Mouse (Mus musculus) liver, embryonic 15.5 days (tissue): ENCODE data around the gene Ccr4. TPM values are rescaled to one million over a fixed set of nuclear protein-coding genes. Genes with fewer than 3 reads are reported as not detected.

Experiments
- ATAC-seq: fragments of 200-750 bp; cut with Nextera tagmentation; 2 replicates; pipeline ENCODE4 v1.8.0; 2017; ENCODE audit warnings: moderate number of reproducible peaks, mild to moderate bottlenecking, moderate library complexity; ENCODE audit not compliant: insufficient read depth
- H3K27ac ChIP-seq: fragments of 300-500 bp; sonication (generic); replicated peaks from 2 replicates; pipeline ENCODE4 v1.5.1; 2015; ENCODE audit warnings: mild to moderate bottlenecking, inconsistent platforms
- H3K27me3 ChIP-seq: fragments of 300-500 bp; sonication (generic); 2 replicates; pipeline ENCODE4 v1.6.1; 2015; ENCODE audit warnings: mild to moderate bottlenecking, inconsistent platforms
- H3K36me3 ChIP-seq: fragments of 300-500 bp; sonication (generic); replicated peaks from 2 replicates; pipeline ENCODE4 v1.6.1; 2015; ENCODE audit warnings: moderate library complexity, mild to moderate bottlenecking, inconsistent platforms
- H3K4me1 ChIP-seq: fragments of 300-500 bp; sonication (generic); replicated peaks from 2 replicates; pipeline ENCODE4 v1.6.1; 2015; ENCODE audit warnings: inconsistent platforms
- H3K4me2 ChIP-seq: fragments of 300-500 bp; sonication (generic); 2 replicates; pipeline ENCODE4 v1.6.1; 2015; ENCODE audit warnings: moderate library complexity, mild to moderate bottlenecking, inconsistent platforms
- H3K4me3 ChIP-seq: fragments of 300-500 bp; sonication (generic); replicated peaks from 2 replicates; pipeline ENCODE4 v1.5.1; 2015; ENCODE audit warnings: mild to moderate bottlenecking, inconsistent platforms
- H3K9ac ChIP-seq: fragments of 300-500 bp; sonication (generic); 2 replicates; pipeline ENCODE4 v1.6.1; 2015; ENCODE audit warnings: moderate library complexity, mild to moderate bottlenecking, inconsistent platforms
- H3K9me3 ChIP-seq: fragments of 300-500 bp; sonication (generic); replicated peaks from 2 replicates; pipeline ENCODE4 v1.6.1; 2016; ENCODE audit warnings: inconsistent platforms
- WGBS: fragments of 180-500 bp; shearing (Covaris S2); methylation state at CpG from one replicate; pipeline ENCODE4 v1.1.7; 2015; ENCODE audit warnings: mixed read lengths; ENCODE audit not compliant: insufficient replicate concordance; 5-methylcytosine and 5-hydroxymethylcytosine counted together
- polyA plus RNA-seq: library from polyadenylated mRNA; unstranded; fragments of >200 nt; fragmentation: Nextera tagmentation; extraction: Ambion mirVana; gene quantifications from 2 replicates; pipeline ENCODE4 v1.2.1, GENCODE M21; 2015

Ccr4 gene
- polyA plus RNA-seq, 1 experiment from 2014 or later: not detected

DNA sequence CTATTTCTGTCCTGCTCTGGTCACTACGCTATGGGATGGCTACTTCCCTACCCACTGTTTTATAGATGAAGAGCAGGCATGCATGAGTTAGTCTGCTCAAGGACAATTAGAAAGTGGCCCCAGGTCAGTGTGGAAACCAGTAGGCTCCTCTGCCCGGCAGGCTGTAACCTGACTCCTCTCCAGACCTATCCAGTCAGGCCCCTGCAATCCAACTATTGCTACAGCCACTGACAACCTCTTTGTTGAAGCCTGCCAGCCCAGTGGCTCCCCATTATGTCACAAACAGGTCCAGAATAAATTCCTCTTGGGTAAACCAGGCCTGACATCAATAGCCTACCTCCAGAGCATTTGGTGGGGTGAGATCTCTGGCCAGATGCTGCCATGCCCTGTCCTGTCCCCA, 31.9 kb upstream of the Ccr4 start:
- 0 out of 2 replicates have a peak overlapping the region, but pooled peaks have one; percentile 24 for H3K27ac ChIP-seq
- H3K4me1 ChIP-seq: peaks cover 34% of the 10 kb centered on the region
- no peak overlapping the region for H3K9ac ChIP-seq
- no peak overlapping the region for H3K4me2 ChIP-seq
- peak; percentile 61 for ATAC-seq
- no peak overlapping the region for H3K4me3 ChIP-seq
- H3K9me3 ChIP-seq: no peaks in the 10 kb centered on the region
- 72% methylated on average over 2 of the region's 2 CpGs for WGBS
- H3K36me3 ChIP-seq: no peaks in the 10 kb centered on the region
- H3K27me3 ChIP-seq: no peaks in the 10 kb centered on the region

DNA sequence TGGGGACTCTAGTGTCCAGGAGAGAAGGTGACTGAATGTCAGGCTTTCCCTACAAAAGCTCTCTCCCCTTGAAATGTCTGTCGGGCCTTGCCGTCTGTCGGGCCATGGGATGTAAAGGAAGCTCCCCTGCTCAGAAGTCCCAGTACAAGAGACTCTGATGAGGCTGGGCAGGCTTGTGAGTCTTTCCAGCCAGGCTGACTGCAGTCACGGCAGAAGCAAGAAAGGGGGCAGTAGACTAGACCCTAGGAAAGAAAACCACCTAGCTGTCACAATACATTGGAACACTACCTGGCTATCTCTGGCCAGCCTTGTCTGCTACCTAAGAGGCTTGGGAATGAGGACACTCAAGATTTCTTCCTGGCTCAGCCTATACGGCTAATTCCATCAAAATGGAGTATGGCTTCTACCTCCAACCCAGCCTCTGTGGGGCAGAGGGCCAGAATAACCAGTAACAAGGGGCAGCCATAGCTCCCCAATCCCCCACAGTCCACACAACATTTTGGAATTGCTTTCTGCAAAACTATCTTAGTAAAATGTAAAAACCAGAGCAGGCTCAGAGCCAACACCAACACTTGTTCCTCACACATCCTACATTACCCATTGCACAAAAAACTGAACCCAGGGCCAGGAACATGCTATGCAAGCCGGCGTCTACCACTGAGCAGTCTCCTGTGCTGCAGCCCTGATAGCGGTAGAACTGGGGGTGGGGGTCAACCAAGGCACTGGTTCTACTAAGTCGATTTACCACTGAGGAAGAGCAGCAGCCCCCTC, 30.2 kb upstream of the Ccr4 start:
- Histone ChIP-seq H3K4me2 (no peak overlapping the region), H3K27ac (no peak overlapping the region), H3K4me1 (peaks cover 26% of the 10 kb centered on the region), H3K9ac (no peak overlapping the region), H3K27me3 (no peaks in the 10 kb centered on the region), H3K9me3 (no peaks in the 10 kb centered on the region), H3K4me3 (no peak overlapping the region), H3K36me3 (no peaks in the 10 kb centered on the region)
- no peak for ATAC-seq
- WGBS: 66% methylated on average over 9 of the region's 9 CpGs

DNA sequence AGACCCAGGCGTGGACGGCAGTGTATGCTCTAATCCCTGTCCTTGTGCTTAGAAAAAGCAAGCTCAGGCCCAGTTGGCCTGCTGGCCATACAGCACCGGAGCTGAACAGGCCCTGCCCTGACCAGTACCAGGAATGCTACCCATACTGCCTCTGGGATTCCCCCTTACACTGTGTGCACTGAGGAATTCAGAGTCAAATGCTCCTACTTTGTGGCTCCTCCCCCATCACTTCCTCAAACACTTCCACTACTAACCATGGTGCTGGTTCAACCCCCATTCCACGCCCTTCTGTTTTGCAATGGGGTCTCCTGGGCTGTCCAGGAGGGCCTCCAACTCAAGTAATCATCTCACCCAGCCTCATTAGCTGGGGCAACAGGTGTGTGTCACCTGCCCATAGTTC, 29.1 kb upstream of the Ccr4 start:
- no peaks in the 10 kb centered on the region for H3K27me3 ChIP-seq
- 55% methylated on average over 4 of the region's 4 CpGs for WGBS
- no peak overlapping the region for H3K4me2 ChIP-seq
- peaks cover 23% of the 10 kb centered on the region for H3K4me1 ChIP-seq
- no peak overlapping the region for H3K4me3 ChIP-seq
- no peaks in the 10 kb centered on the region for H3K36me3 ChIP-seq
- H3K27ac ChIP-seq: no peak overlapping the region
- H3K9me3 ChIP-seq: no peaks in the 10 kb centered on the region
- H3K9ac ChIP-seq: no peak overlapping the region
- ATAC-seq: no peak; the same call in 1 of the 2 replicates

DNA sequence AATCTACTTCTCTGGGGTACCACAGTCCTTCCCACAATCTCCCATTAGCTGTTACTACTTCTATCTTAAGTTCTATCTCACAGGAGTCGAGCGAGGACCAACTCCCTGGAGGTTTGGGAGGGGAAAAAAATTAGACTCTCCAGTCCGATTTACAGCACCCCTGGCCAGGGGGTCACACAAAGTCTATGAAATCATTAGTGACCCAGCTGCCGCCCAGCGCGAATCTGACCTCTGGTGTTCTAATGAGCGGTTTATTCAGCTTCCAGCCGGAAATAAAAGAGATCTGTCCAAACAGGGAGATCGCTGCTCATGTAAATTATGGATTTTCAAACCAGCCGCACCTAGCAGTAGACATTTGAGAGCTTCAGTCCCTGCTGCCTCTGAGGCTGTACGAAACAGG, 26.6 kb upstream of the Ccr4 start:
- no peaks in the 10 kb centered on the region for H3K27me3 ChIP-seq
- no peak for ATAC-seq

DNA sequence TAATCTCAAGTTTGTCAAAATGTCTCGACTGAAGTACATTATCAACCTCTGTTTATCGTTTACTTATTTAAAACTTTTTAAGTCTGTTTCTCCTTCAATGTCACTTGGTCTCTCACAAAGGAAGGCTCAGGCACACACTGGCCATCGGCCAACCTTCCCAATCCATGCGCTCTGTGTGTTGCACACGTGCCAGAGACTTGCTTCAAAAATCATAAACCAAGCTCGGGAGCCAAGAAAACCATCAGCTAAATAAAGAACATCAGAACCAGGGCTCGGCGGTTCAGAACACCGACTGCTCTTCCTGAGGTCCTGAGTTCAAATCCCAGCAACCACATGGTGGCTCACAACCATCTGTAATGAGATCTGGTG, 23.9 kb upstream of the Ccr4 start:
- Histone ChIP-seq H3K4me3 (no peak overlapping the region), H3K4me1 (peaks cover 22% of the 10 kb centered on the region), H3K36me3 (no peaks in the 10 kb centered on the region), H3K9me3 (no peaks in the 10 kb centered on the region), H3K27me3 (no peaks in the 10 kb centered on the region), H3K9ac (no peak overlapping the region), H3K4me2 (no peak overlapping the region), H3K27ac (no peak overlapping the region; the same call in 1 of the 2 replicates)
- WGBS: 60% methylated on average over 9 of the region's 9 CpGs
- ATAC-seq: no peak

More for the DNA sequence above, 26.6 kb upstream of the Ccr4 start:
- Histone ChIP-seq H3K9ac (no peak overlapping the region), H3K4me1 (peaks cover 19% of the 10 kb centered on the region), H3K36me3 (no peaks in the 10 kb centered on the region), H3K4me3 (no peak overlapping the region), H3K27ac (no peak overlapping the region), H3K4me2 (no peak overlapping the region), H3K9me3 (no peaks in the 10 kb centered on the region)
- 54% methylated on average over 11 of the region's 11 CpGs for WGBS

DNA sequence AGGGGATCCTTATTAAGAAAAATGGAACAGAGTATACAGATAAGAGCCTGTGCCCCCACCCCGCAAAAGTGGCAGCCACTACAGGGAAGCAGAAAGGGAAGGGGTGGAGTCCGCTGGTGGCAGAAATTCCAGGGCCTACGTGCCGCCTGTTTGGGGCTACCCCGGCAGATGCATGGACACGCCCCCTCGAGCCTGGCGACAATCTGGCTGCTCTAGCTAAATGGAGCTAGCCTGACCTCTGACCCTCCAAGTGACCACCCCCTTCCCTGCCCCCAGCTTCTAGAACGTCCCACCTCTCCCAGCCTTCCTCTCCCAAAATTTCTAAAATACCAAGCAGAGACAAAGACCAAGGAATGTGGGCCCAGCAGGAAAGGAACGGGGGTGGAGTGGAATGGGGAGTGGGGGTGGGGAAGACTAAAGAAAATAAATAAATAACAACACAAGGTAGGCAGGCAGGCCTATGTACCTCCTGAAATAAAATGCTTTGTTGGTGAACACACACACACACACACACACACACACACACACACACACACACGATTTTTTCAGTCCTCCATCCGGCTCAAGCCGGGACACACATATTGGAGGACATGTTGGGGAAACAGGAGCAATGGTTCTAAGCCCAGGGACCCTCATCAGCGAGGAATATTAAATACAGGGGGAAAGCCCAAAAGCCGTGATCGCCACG, 23.4 kb upstream of the Ccr4 start:
- Histone ChIP-seq H3K27ac (no peak overlapping the region; the same call in 1 of the 2 replicates), H3K9ac (no peak overlapping the region), H3K4me1 (peaks cover 20% of the 10 kb centered on the region), H3K4me2 (peak overlapping the region; percentile 30), H3K9me3 (no peaks in the 10 kb centered on the region), H3K27me3 (no peaks in the 10 kb centered on the region), H3K36me3 (no peaks in the 10 kb centered on the region), H3K4me3 (no peak overlapping the region)
- WGBS: 27% methylated on average over 17 of the region's 17 CpGs
- peak; percentile 54; the same call in 1 of the 2 replicates for ATAC-seq

DNA sequence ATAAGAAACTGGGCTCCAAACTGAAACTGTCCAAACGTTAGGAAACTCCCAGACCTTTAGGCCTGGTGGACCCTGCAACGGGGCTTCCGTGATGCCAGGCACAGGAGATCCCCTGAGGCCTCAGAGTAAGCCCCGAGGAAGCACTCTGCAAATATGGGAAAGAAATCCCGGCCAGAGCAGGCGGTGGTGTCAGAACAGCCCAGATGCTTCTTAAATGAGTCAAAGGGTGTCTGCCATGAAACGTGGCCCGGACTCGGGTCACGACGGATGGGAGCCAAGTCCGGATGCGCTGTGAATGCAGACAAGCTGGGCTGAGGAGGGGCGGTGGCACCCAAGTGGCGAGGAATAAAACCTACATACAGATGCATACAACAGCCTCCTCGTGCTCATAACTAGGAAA, 22.4 kb upstream of the Ccr4 start:
- Histone ChIP-seq H3K27ac (peak overlapping the region; percentile 76), H3K9ac (no peak overlapping the region), H3K4me3 (peak overlapping the region; percentile 21)

DNA sequence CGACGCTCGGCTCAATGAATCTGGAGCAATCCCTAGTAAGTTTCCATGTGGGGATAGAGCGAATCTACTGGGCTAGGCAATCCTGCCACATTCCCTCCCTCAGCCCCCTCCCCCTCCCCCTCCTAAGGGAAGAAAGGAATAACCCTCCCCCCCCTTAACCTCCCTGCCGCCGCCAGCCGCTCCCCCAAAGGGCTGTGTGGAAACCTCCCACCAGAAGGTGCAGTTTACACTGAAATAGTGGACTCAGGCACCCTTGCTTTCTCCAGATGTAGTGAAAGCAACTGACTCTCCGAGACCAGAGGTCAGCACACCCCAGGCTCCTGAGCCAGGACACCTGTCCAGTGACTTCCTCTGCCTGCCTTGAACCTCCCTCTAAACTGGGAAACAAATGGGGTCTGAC, 21.9 kb upstream of the Ccr4 start:
- Histone ChIP-seq H3K4me1 (peaks cover 23% of the 10 kb centered on the region), H3K9me3 (no peaks in the 10 kb centered on the region), H3K4me3 (peak overlapping the region; percentile 21), H3K27me3 (no peaks in the 10 kb centered on the region), H3K9ac (no peak overlapping the region), H3K36me3 (no peaks in the 10 kb centered on the region), H3K27ac (peak overlapping the region; percentile 76), H3K4me2 (peak overlapping the region; percentile 58)
- 51% methylated on average over 8 of the region's 8 CpGs for WGBS
- ATAC-seq: no peak

More for the DNA sequence above, 22.4 kb upstream of the Ccr4 start:
- no peaks in the 10 kb centered on the region for H3K36me3 ChIP-seq
- no peak for ATAC-seq
- peak overlapping the region; percentile 58 for H3K4me2 ChIP-seq
- peaks cover 22% of the 10 kb centered on the region for H3K4me1 ChIP-seq
- no peaks in the 10 kb centered on the region for H3K9me3 ChIP-seq
- no peaks in the 10 kb centered on the region for H3K27me3 ChIP-seq
- WGBS: 3% methylated on average over 16 of the region's 16 CpGs

DNA sequence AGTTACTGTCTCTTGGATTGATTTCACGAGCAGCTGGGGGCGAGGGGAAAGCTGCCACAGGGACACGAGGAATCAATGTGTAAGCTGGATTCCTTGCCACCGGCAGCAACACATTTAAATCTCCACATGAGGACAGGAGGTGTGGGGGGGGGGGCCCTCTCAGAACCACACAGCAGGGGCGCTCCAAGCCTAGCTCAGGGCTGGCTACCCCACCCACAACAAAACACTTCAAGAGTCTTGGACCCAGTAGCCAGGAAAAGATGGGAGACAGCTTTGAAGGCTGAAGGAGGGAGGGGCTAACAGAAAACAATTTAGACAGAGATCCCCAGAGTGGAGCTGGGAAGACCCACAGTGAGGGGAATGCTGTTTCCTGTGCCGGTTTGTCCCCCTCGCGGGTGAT, 21.2 kb upstream of the Ccr4 start:
- no peak for ATAC-seq
- no peak overlapping the region for H3K4me2 ChIP-seq
- H3K4me3 ChIP-seq: no peak overlapping the region
- peaks cover 21% of the 10 kb centered on the region for H3K4me1 ChIP-seq
- H3K27ac ChIP-seq: peak overlapping the region; percentile 76; the same call in 1 of the 2 replicates
- H3K36me3 ChIP-seq: no peaks in the 10 kb centered on the region
- H3K9ac ChIP-seq: no peak overlapping the region
- no peaks in the 10 kb centered on the region for H3K9me3 ChIP-seq
- 39% methylated on average over 8 of the region's 8 CpGs for WGBS
- H3K27me3 ChIP-seq: no peaks in the 10 kb centered on the region

DNA sequence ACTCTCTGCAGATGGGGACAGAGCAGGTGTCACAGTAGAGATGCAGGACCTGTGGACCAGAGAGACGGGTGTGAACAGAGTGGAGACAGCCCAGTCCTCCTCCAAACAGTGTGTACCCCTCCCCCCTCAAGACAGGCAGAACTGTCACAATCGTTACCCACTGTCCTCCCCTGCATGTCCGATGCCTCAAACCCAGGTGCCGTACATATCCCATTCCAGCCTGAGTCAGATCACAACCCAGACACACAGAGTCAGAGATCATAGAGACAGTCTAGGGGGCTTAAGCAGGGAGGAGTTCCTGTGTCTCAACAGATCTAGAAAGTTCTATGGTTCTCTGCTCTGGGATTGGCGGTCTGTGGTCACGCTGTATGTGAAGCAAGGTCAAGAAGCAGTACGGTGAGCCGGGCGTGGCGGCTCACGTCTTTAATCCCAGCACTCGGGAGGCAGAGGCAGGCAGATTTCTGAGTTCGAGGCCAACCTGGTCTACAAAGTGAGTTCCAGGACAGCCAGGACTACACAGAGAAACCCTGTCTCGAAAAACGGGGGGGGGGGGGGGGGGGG, 20.4 kb upstream of the Ccr4 start:
- ATAC-seq: no peak
- Histone ChIP-seq H3K4me2 (no peak overlapping the region), H3K9ac (no peak overlapping the region), H3K4me1 (peaks cover 21% of the 10 kb centered on the region), H3K27me3 (no peaks in the 10 kb centered on the region), H3K36me3 (no peaks in the 10 kb centered on the region), H3K4me3 (no peak overlapping the region), H3K9me3 (no peaks in the 10 kb centered on the region), H3K27ac (no peak overlapping the region)
- WGBS: 70% methylated on average over 15 of the region's 15 CpGs

DNA sequence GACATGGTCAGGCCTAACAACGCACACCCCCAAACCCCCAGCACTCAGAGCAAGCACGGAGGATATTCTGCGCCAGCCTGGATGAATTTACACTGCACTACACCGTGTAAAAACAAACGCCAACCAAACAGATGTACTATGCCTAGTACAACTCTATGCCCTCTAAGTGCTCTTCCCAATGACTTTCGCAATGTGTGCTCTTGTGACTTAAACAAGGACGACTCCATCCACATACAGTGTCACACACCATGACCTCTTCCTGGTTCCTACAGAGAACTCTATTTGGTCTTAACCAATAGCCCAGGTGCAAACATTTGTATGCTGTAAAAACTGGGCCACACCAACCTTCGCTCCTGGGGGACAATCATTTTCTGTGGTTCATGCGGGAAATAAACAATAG, 17.8 kb upstream of the Ccr4 start:
- no peak overlapping the region for H3K4me3 ChIP-seq
- H3K36me3 ChIP-seq: no peaks in the 10 kb centered on the region
- no peaks in the 10 kb centered on the region for H3K9me3 ChIP-seq
- H3K27me3 ChIP-seq: no peaks in the 10 kb centered on the region
- peak overlapping the region; percentile 55; the same call in 1 of the 2 replicates for H3K27ac ChIP-seq
- no peak overlapping the region for H3K9ac ChIP-seq
- WGBS: 65% methylated on average over 9 of the region's 9 CpGs
- H3K4me2 ChIP-seq: no peak overlapping the region
- peak; percentile 82 for ATAC-seq
- peaks cover 21% of the 10 kb centered on the region for H3K4me1 ChIP-seq
